Mouse (Mus musculus): ENCODE measurements around the gene Meltf. TPM values are rescaled to one million over a fixed set of nuclear protein-coding genes. Genes with fewer than 3 reads are reported as not detected.

Gene Meltf
- total and polyA plus RNA-seq, 3 experiments = not detected

DNA sequence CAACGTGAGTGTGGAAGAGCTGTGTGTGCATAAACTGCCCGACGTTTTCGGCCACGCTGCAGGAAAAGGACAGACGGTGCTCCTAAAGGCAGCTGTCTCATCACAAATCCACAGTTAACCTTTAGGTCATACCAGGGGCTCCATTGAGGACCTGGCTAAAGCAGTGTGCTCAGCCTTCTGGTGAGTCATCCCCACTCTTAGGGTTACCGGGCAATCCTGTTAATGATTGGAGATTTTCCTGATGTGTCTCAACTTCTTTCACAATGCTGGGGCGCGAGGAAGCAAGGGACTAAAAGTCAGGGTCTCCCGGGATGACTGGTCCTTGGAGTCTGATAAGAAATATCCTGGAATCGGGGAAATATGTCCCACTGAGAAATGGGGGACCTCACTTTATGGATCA lies 39.2 kb downstream of the Meltf start:
- H3K9me3 ChIP-seq (replicated peaks; ENCODE audit: insufficient read depth, low read length) = no peaks in the 10 kb centered on the region
- H3K79me2 ChIP-seq (ENCODE audit: control insufficient read depth, insufficient read depth, low read length, poor library complexity) = no peaks in the 10 kb centered on the region
- no peaks in the 10 kb centered on the region; a peak in 1 of 4 replicates for H3K4me1 ChIP-seq (ENCODE audit: control insufficient read depth in 1 of 2, insufficient read depth in 2 of 2, low read length in 2 of 2)
- peaks cover 0 to 3% of the 10 kb centered on the region in 2 experiments; a peak in 2 of 4 replicates for H3K27me3 ChIP-seq (ENCODE audit: control insufficient read depth in 1 of 2, insufficient read depth in 2 of 2, low read length in 2 of 2)
- no peak overlapping the region for H3K27ac ChIP-seq (ENCODE audit: control insufficient read depth, low read depth, low read length)
- no peak overlapping the region for H3K4me3 ChIP-seq (ENCODE audit: control insufficient read depth in 1 of 2, insufficient read depth in 1 of 2, low read depth in 2 of 2, low read length in 2 of 2)
- H3K9ac ChIP-seq (ENCODE audit: control insufficient read depth, low read depth, low read length, poor library complexity, severe bottlenecking) = no peak overlapping the region
- no peaks in the 10 kb centered on the region for H3K36me3 ChIP-seq (ENCODE audit: control insufficient read depth in 1 of 2, insufficient read depth in 2 of 2, low read length in 2 of 2)
- no peak for DNase-seq (ENCODE audit: low read depth, low spot score)
- TF ChIP-seq E2F4 (IDR thresholded peaks at IDR 0.05; ENCODE audit: borderline replicate concordance, low read depth, low read length) (no peak), SMC3 (IDR thresholded peaks at IDR 0.05; ENCODE audit: low read depth, low read length) (no peak), ZC3H11A (IDR thresholded peaks at IDR 0.05; ENCODE audit: low read depth, low read length) (no peak), ZMIZ1 (IDR thresholded peaks at IDR 0.05; ENCODE audit: low read depth, low read length) (no peak), CHD1 (IDR thresholded peaks at IDR 0.05; ENCODE audit: low read depth, low read length) (no peak), MXI1 (IDR thresholded peaks at IDR 0.05; ENCODE audit: low read depth, low read length) (no peak), ZNF384 (IDR thresholded peaks at IDR 0.05; ENCODE audit: low read depth, low read length) (no peak), POLR2AphosphoS5 (IDR thresholded peaks at IDR 0.05; ENCODE audit: borderline replicate concordance, low read depth, low read length) (no peak), MEF2A (IDR thresholded peaks at IDR 0.05; ENCODE audit: extremely low read depth, insufficient replicate concordance, low read depth, low read length, poor library complexity, severe bottlenecking) (no peak), UBTF (IDR thresholded peaks at IDR 0.05; ENCODE audit: borderline replicate concordance, insufficient read depth, low read depth, low read length) (no peak), KAT2A (conservative IDR thresholded peaks at IDR 0.05; ENCODE audit: low read depth, low read length) (no peak), POLR2A (IDR thresholded peaks at IDR 0.05; ENCODE audit: control insufficient read depth in 1 of 2, insufficient read depth in 1 of 2, low read depth in 1 of 2, low read length in 2 of 2, poor library complexity in 1 of 2) (no peak), NELFE (IDR thresholded peaks at IDR 0.05; ENCODE audit: low read depth, low read length) (no peak), RAD21 (IDR thresholded peaks at IDR 0.05; ENCODE audit: low read depth, low read length) (no peak), TAL1 (IDR thresholded peaks at IDR 0.05; ENCODE audit: low read length) (no peak), ZKSCAN1 (IDR thresholded peaks at IDR 0.05; ENCODE audit: low read depth, low read length) (no peak)

GRCm38 (mm10) chr16:31918248-31918724 lies 39.7 kb downstream of the Meltf start:
- Histone ChIP-seq H3K27ac (ENCODE audit: control insufficient read depth, low read depth, low read length) (no peak overlapping the region), H3K4me3 (ENCODE audit: control insufficient read depth in 1 of 2, insufficient read depth in 1 of 2, low read depth in 2 of 2, low read length in 2 of 2) (peak overlapping the region in 1 of 2 experiments; percentile 16; a peak in 1 of 4 replicates), H3K9ac (ENCODE audit: control insufficient read depth, low read depth, low read length, poor library complexity, severe bottlenecking) (peak overlapping the region; percentile 54)

More at GRCm38 (mm10) chr16:31918248-31918724, 39.7 kb downstream of the Meltf start:
- no peaks in the 10 kb centered on the region for H3K36me3 ChIP-seq (ENCODE audit: control insufficient read depth in 1 of 2, insufficient read depth in 2 of 2, low read length in 2 of 2)
- peak; percentile 84 for DNase-seq (ENCODE audit: low read depth, low spot score)
- H3K9me3 ChIP-seq (replicated peaks; ENCODE audit: insufficient read depth, low read length) = no peaks in the 10 kb centered on the region
- TF ChIP-seq MEF2A (IDR thresholded peaks at IDR 0.05; ENCODE audit: extremely low read depth, insufficient replicate concordance, low read depth, low read length, poor library complexity, severe bottlenecking) = no peak
- TF ChIP-seq SMC3 (IDR thresholded peaks at IDR 0.05; ENCODE audit: low read depth, low read length) = peak; percentile 84
- TF ChIP-seq MAZ (IDR thresholded peaks at IDR 0.05; ENCODE audit: low read depth, low read length) = no peak
- TF ChIP-seq CTCF (IDR thresholded peaks at IDR 0.05 in 2 of 3, conservative IDR thresholded peaks at IDR 0.05 in 1 of 3; ENCODE audit: control insufficient read depth in 1 of 3, insufficient read depth in 1 of 3, low read depth in 2 of 3, low read length in 3 of 3, poor library complexity in 1 of 3, severe bottlenecking in 1 of 3) = peak; percentile 84 to 96 (median 85)
- TF ChIP-seq ZC3H11A (IDR thresholded peaks at IDR 0.05; ENCODE audit: low read depth, low read length) = peak; percentile 84
- TF ChIP-seq SIN3A (IDR thresholded peaks at IDR 0.05; ENCODE audit: low read length) = 0 out of 2 replicates have a peak, but pooled peaks have one; percentile 16
- TF ChIP-seq RAD21 (IDR thresholded peaks at IDR 0.05; ENCODE audit: low read depth, low read length) = peak; percentile 96
- H3K27me3 ChIP-seq (ENCODE audit: control insufficient read depth in 1 of 2, insufficient read depth in 2 of 2, low read length in 2 of 2) = peaks cover 0 to 3% of the 10 kb centered on the region in 2 experiments; a peak in 2 of 4 replicates
- no peaks in the 10 kb centered on the region; a peak in 1 of 4 replicates for H3K4me1 ChIP-seq (ENCODE audit: control insufficient read depth in 1 of 2, insufficient read depth in 2 of 2, low read length in 2 of 2)
- H3K79me2 ChIP-seq (ENCODE audit: control insufficient read depth, insufficient read depth, low read length, poor library complexity) = no peaks in the 10 kb centered on the region
